Mouse (Mus musculus) liver, embryonic 14.5 days (tissue): ENCODE data around the gene Kcnk5. TPM values are rescaled to one million over a fixed set of nuclear protein-coding genes. Genes with fewer than 3 reads are reported as not detected.

Experiments used
- ATAC-seq: fragments of 200-750 bp; cut with Nextera tagmentation; 2 replicates; pipeline ENCODE4 v1.8.0; 2017; ENCODE audit warnings: moderate number of reproducible peaks, mild to moderate bottlenecking, moderate library complexity; ENCODE audit not compliant: insufficient read depth
- DNase-seq, 3 experiments: peaks; one replicate each; pipeline ENCODE4 v3.0.0-alpha.2; 2012 to 2013; ENCODE audit warnings: low read depth in 3 of 3, low spot score in 3 of 3
- H3K27ac ChIP-seq: fragments of 300-500 bp; sonication (generic); 2 replicates; pipeline ENCODE4 v1.5.1; 2014; ENCODE audit warnings: moderate library complexity, mild to moderate bottlenecking, control low read depth, inconsistent platforms
- H3K27me3 ChIP-seq: fragments of 300-500 bp; sonication (generic); 2 replicates; pipeline ENCODE4 v1.6.1; 2014; ENCODE audit warnings: mild to moderate bottlenecking, low read length, moderate library complexity; ENCODE audit not compliant: control insufficient read depth, insufficient read depth
- H3K36me3 ChIP-seq: fragments of 300-500 bp; sonication (generic); replicated peaks from 2 replicates; pipeline ENCODE4 v1.6.1; 2014; ENCODE audit warnings: low read depth; ENCODE audit not compliant: control insufficient read depth, insufficient read depth
- H3K4me1 ChIP-seq, 2 experiments: fragments of 200-500 bp in 1 of 2; fragments of 300-500 bp in 1 of 2; sonication (generic) in 1 of 2; replicated peaks; 2 replicates each; pipeline ENCODE4 v1.6.1; 2012 to 2014; ENCODE audit warnings: antibody characterized with exemption in 1 of 2, inconsistent platforms in 1 of 2, low read length in 1 of 2; ENCODE audit not compliant: control insufficient read depth in 2 of 2, insufficient read depth in 2 of 2
- H3K4me2 ChIP-seq: fragments of 300-500 bp; sonication (generic); 2 replicates; pipeline ENCODE4 v1.6.1; 2014; ENCODE audit warnings: low read depth, mild to moderate bottlenecking, control low read depth, moderate library complexity
- H3K4me3 ChIP-seq, 2 experiments: fragments of 200-500 bp in 1 of 2; fragments of 300-500 bp in 1 of 2; sonication (generic) in 1 of 2; 2 replicates each; pipeline ENCODE4 v1.5.1; 2012 to 2014; ENCODE audit warnings: low read depth in 2 of 2, low read length in 2 of 2, mild to moderate bottlenecking in 2 of 2, control low read depth in 1 of 2, inconsistent platforms in 1 of 2, moderate library complexity in 1 of 2; ENCODE audit not compliant: insufficient read depth in 1 of 2
- H3K9ac ChIP-seq: fragments of 300-500 bp; sonication (generic); replicated peaks from 2 replicates; pipeline ENCODE4 v1.6.1; 2014; ENCODE audit warnings: mild to moderate bottlenecking, control low read depth, moderate library complexity
- H3K9me3 ChIP-seq: fragments of 300-500 bp; sonication (generic); 2 replicates; pipeline ENCODE4 v1.6.1; 2016; ENCODE audit warnings: low read length, mixed read lengths; ENCODE audit not compliant: control insufficient read depth
- CTCF ChIP-seq: IDR thresholded peaks from 2 replicates; pipeline ENCODE4 v1.5.1; 2016; ENCODE audit warnings: antibody characterized with exemption, low read depth, control low read depth
- EP300 ChIP-seq: IDR thresholded peaks from 2 replicates; pipeline ENCODE4 v1.6.1; 2016; ENCODE audit warnings: antibody characterized with exemption, low read depth
- WGBS: fragments of 180-500 bp; shearing (Covaris S2); extraction: QIAGEN DNeasy Blood & Tissue Kit; methylation state at CpG from one replicate; pipeline ENCODE4 v1.1.7; 2014; ENCODE audit not compliant: insufficient replicate concordance; 5-methylcytosine and 5-hydroxymethylcytosine counted together
- polyA plus RNA-seq, 2 experiments: library from polyadenylated mRNA; depleted of rRNA in 1 of 2; stranded (reverse) in 1 of 2; unstranded in 1 of 2; fragments of >200 nt; fragmentation: Nextera tagmentation in 1 of 2; extraction: Ambion mirVana in 1 of 2; gene quantifications; 2 replicates each; pipeline versions ENCODE4 v1.2.1 to v1.2.3; 2012 to 2014

Kcnk5 gene
- polyA plus RNA-seq, 2 experiments = 3.1 to 3.6 TPM

- Histone ChIP-seq H3K9me3 (no peaks in the 10 kb centered on the region), H3K27ac (no peak overlapping the region), H3K4me3 (no peak overlapping the region), H3K4me1 (no peaks in the 10 kb centered on the region), H3K36me3 (peaks cover 18% of the 10 kb centered on the region), H3K9ac (no peak overlapping the region), H3K4me2 (no peak overlapping the region), H3K27me3 (no peaks in the 10 kb centered on the region)
- no peak for TF ChIP-seq EP300
- no peak for TF ChIP-seq CTCF
- ATAC-seq (no peak), DNase-seq (no peak)
- WGBS = 86% methylated on average over 7 of the region's 7 CpGs
These were observed 33.8 kb downstream of the Kcnk5 start for GRCm38 (mm10) chr14:20147854-20148253.

- no peak overlapping the region for H3K4me2 ChIP-seq
- no peaks in the 10 kb centered on the region for H3K27me3 ChIP-seq
- H3K4me3 ChIP-seq = no peak overlapping the region
- no peak overlapping the region for H3K27ac ChIP-seq
- peaks cover 35% of the 10 kb centered on the region for H3K36me3 ChIP-seq
- no peaks in the 10 kb centered on the region for H3K9me3 ChIP-seq
- H3K4me1 ChIP-seq = no peaks in the 10 kb centered on the region
- ATAC-seq = no peak
- 74% methylated on average over 4 of the region's 4 CpGs for WGBS
- H3K9ac ChIP-seq = no peak overlapping the region
- no peak for DNase-seq
- TF ChIP-seq EP300 (no peak), CTCF (no peak)
These were observed 37.5 kb downstream of the Kcnk5 start for GRCm38 (mm10) chr14:20144093-20144492.

GRCm38 (mm10) chr14:20138484-20139355 lies 42.9 kb downstream of the Kcnk5 start, which contains the start of gene Saysd1:
TSS of gene Saysd1 (minus strand) at chr14:20138534.
- Histone ChIP-seq H3K4me1 (no peaks in the 10 kb centered on the region), H3K36me3 (peaks cover 25% of the 10 kb centered on the region), H3K9me3 (no peaks in the 10 kb centered on the region), H3K27ac (no peak within 1 kb of the TSS), H3K4me2 (no peak within 1 kb of the TSS), H3K4me3 (no peak within 1 kb of the TSS), H3K27me3 (no peaks in the 10 kb centered on the region), H3K9ac (no peak within 1 kb of the TSS)
- ATAC-seq (no peak), DNase-seq (no peak)
- 75% methylated on average over 16 of the region's 16 CpGs for WGBS
- no peak for TF ChIP-seq EP300
- TF ChIP-seq CTCF = no peak

- Histone ChIP-seq H3K4me1 (no peaks in the 10 kb centered on the region), H3K9ac (no peak overlapping the region), H3K9me3 (no peaks in the 10 kb centered on the region), H3K27ac (no peak overlapping the region), H3K36me3 (no peaks in the 10 kb centered on the region), H3K27me3 (no peaks in the 10 kb centered on the region), H3K4me3 (no peak overlapping the region), H3K4me2 (no peak overlapping the region)
- WGBS = 75% methylated on average over 10 of the region's 10 CpGs
- no peak for TF ChIP-seq CTCF
- no peak for TF ChIP-seq EP300
- DNase-seq (no peak), ATAC-seq (no peak)
These were observed 46.5 kb downstream of the Kcnk5 start for GRCm38 (mm10) chr14:20134965-20135671.

GRCm38 (mm10) chr14:20128162-20128561 lies 53.4 kb downstream of the Kcnk5 start:
- H3K27ac ChIP-seq = no peak overlapping the region
- H3K27me3 ChIP-seq = no peaks in the 10 kb centered on the region
- H3K9ac ChIP-seq = no peak overlapping the region
- WGBS = 75% methylated on average over 6 of the region's 6 CpGs
- no peaks in the 10 kb centered on the region for H3K36me3 ChIP-seq
- H3K4me1 ChIP-seq = no peaks in the 10 kb centered on the region
- ATAC-seq (no peak), DNase-seq (no peak)
- H3K4me3 ChIP-seq = no peak overlapping the region
- TF ChIP-seq EP300 (no peak), CTCF (no peak)
- no peaks in the 10 kb centered on the region for H3K9me3 ChIP-seq
- H3K4me2 ChIP-seq = no peak overlapping the region
